Mouse (Mus musculus): ENCODE measurements around the gene Col24a1.

DNA sequence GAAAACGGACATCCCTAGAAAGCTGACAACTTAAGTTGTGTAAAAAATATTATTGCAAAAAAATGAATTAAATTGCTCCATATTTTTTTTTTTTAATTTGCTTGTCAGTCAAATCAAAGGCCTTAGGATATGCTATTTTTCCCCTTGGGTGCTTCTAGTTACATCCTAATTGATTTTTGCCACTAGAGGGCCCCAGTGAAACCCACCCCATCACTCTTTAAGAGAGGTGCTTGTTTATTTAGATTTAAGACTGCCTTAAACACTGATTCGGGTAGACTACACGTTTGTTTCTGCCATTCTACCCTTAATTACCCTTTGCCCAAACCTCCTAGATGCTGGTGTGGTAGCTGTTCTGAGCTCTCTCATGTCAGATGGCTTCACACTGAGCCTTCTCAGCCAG, 73.0 kb downstream of the Col24a1 start:
- TF ChIP-seq CTCF (IDR thresholded peaks at IDR 0.05; ENCODE audit: control insufficient read depth, insufficient read depth, low read length) (no peak), POLR2A (IDR thresholded peaks at IDR 0.05; ENCODE audit: borderline replicate concordance, control insufficient read depth, low read depth, low read length) (no peak)

All from bone marrow, adult 2 months (tissue).